Comparison of ENCODE assay signal across 9 mouse cellular contexts in genomic region chrX:157486765-157487164, GRCm38 (mm10). TPM values are rescaled to one million over a fixed set of nuclear protein-coding genes. Genes with fewer than 3 reads are reported as not detected.
DNase-seq lines count a peak whose midpoint lies in the region; ATAC-seq and TF ChIP-seq lines count a peak whose summit lies in the region.
"Had no signal": no experiment of that assay in that cellular context is flagged by ENCODE, and none has a peak within 500 bp of the region (broad histone marks: within the 10 kb centered on the region; RNA-seq: fewer than 3 reads in every experiment).

No protein-coding gene starts in this region.

- no peak overlapping the region for H3K27ac ChIP-seq in liver, embryonic 14.5 days
- H3K27ac ChIP-seq in neural tube, embryonic 15.5 days (replicated peaks): no peak overlapping the region
- H3K27ac ChIP-seq: limb, embryonic 15.5 days had no signal

- H3K36me3 ChIP-seq in liver, embryonic 14.5 days (replicated peaks; ENCODE audit: control insufficient read depth, insufficient read depth, low read depth): no peaks in the 10 kb centered on the region
- no peaks in the 10 kb centered on the region for H3K36me3 ChIP-seq in neural tube, embryonic 15.5 days
- H3K36me3 ChIP-seq: limb, embryonic 15.5 days had no signal

- H3K4me2 ChIP-seq in liver, embryonic 14.5 days (ENCODE audit: low read depth): no peak overlapping the region
- H3K4me2 ChIP-seq in neural tube, embryonic 15.5 days: no peak overlapping the region
- H3K4me2 ChIP-seq: limb, embryonic 15.5 days had no signal

- 29% methylated on average over 2 of the region's 2 CpGs for WGBS in liver, embryonic 14.5 days (ENCODE audit: insufficient replicate concordance)
- 47% methylated on average over 2 of the region's 2 CpGs for WGBS in neural tube, embryonic 15.5 days

- ATAC-seq in liver, embryonic 14.5 days (ENCODE audit: insufficient read depth): no peak
- no peak for ATAC-seq in neural tube, embryonic 15.5 days (ENCODE audit: low FRiP score)

- no peak overlapping the region for H3K9ac ChIP-seq in liver, embryonic 14.5 days (replicated peaks)
- H3K9ac ChIP-seq in neural tube, embryonic 15.5 days (replicated peaks): no peak overlapping the region
- H3K9ac ChIP-seq: limb, embryonic 15.5 days had no signal

- H3K4me1 ChIP-seq in liver, embryonic 14.5 days (replicated peaks; ENCODE audit: control insufficient read depth in 2 of 2, insufficient read depth in 2 of 2, low read length in 1 of 2): peaks cover 0 to 6% of the 10 kb centered on the region in 2 experiments; a peak in 2 of 4 replicates
- H3K4me1 ChIP-seq in neural tube, embryonic 15.5 days: peaks cover 13% of the 10 kb centered on the region; the same call in 1 of the 2 replicates
- H3K4me1 ChIP-seq: limb, embryonic 15.5 days had no signal

- no peaks in the 10 kb centered on the region for H3K27me3 ChIP-seq in liver, embryonic 14.5 days (ENCODE audit: control insufficient read depth, insufficient read depth, low read length)
- no peaks in the 10 kb centered on the region for H3K27me3 ChIP-seq in neural tube, embryonic 15.5 days (replicated peaks)
- H3K27me3 ChIP-seq: limb, embryonic 15.5 days had no signal

- TF ChIP-seq CTCF in liver, embryonic 14.5 days (IDR thresholded peaks at IDR 0.05; ENCODE audit: low read depth): peak; percentile 43

- no peaks in the 10 kb centered on the region for H3K9me3 ChIP-seq in liver, embryonic 14.5 days (ENCODE audit: control insufficient read depth, low read length)
- H3K9me3 ChIP-seq in neural tube, embryonic 15.5 days (replicated peaks): no peaks in the 10 kb centered on the region
- H3K9me3 ChIP-seq: limb, embryonic 15.5 days had no signal

- DNase-seq in gastrocnemius, adult 18-20 months (ENCODE audit: low spot score): peak; percentile 48
- DNase-seq in gastrocnemius, postnatal 25 days: no peak
- peak; percentile 12 for DNase-seq in right cerebral cortex, postnatal 14 days
- DNase-seq in right cerebral cortex, postnatal 4 days: no peak
- peak; percentile 33 to 64 for DNase-seq in cerebellum, postnatal 25 days
- DNase-seq in liver, embryonic 14.5 days (ENCODE audit: low read depth in 3 of 3, low spot score in 3 of 3): no peak
- DNase-seq in thymus, postnatal 14 days: peak; percentile 38

- H3K4me3 ChIP-seq in liver, embryonic 14.5 days (ENCODE audit: insufficient read depth in 1 of 2, low read depth in 2 of 2, low read length in 2 of 2): no peak overlapping the region
- no peak overlapping the region for H3K4me3 ChIP-seq in neural tube, embryonic 15.5 days (replicated peaks)
- H3K4me3 ChIP-seq: limb, embryonic 15.5 days had no signal

- TF ChIP-seq EP300 in liver, embryonic 14.5 days (IDR thresholded peaks at IDR 0.05; ENCODE audit: low read depth): no peak

RNA-seq across cellular contexts. Expression of gene Sms, which starts 5.3 kb away (rescaled TPM):
- total RNA-seq in gastrocnemius, adult 18-20 months (2021): 10 to 100 TPM; 65.2 to 78.9 TPM
- 10 to 100 TPM; 41.5 to 47.8 TPM for total RNA-seq in gastrocnemius, postnatal 25 days (2021)
- polyA plus RNA-seq in liver, embryonic 14.5 days (2012; rRNA removed): 11.7 and 17.5 TPM in 2 replicates
- 19.4 and 19.7 TPM in 2 replicates for polyA plus RNA-seq in liver, embryonic 14.5 days (2014; fragmentation: Nextera tagmentation; extraction: Ambion mirVana)
- polyA plus RNA-seq in neural tube, embryonic 15.5 days (2015; fragmentation: Nextera tagmentation; extraction: Ambion mirVana): 130 and 162 TPM in 2 replicates

Comparison
In these comparisons a context has a peak if more than half of its experiments do, and no peak if none do; other contexts are left out.
1. DNase-seq: peak in gastrocnemius, adult 18-20 months (single experiment), right cerebral cortex, postnatal 14 days (single experiment), cerebellum, postnatal 25 days (2 of 2) and thymus, postnatal 14 days (single experiment); none in gastrocnemius, postnatal 25 days (single experiment), right cerebral cortex, postnatal 4 days (single experiment) and liver, embryonic 14.5 days (0 of 3).